Mouse (Mus musculus): ENCODE results near the gene Kank1.

Gene Kank1

DNA sequence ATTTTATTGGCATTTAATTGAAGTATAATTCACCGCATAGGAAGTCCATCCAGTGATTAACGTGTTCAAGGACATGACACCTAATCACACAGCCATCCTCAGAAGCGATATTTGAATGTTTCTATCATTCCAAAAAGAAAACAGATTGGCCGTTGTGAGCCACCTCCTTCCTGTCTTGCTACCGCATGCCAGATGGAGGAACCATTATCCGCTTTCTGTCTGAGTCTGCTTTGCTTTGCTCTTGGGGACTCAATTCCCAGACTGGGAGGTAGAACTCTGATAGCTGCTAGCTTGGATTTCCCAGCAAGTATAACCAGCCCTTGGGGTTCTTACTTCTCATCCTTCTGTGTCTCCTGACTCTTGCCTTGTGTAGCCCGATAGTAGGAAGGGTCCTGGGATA, 125.2 kb downstream of the Kank1 start:
- in situ Hi-C loops (cut with MboI, MseI): no loop called here

DNA sequence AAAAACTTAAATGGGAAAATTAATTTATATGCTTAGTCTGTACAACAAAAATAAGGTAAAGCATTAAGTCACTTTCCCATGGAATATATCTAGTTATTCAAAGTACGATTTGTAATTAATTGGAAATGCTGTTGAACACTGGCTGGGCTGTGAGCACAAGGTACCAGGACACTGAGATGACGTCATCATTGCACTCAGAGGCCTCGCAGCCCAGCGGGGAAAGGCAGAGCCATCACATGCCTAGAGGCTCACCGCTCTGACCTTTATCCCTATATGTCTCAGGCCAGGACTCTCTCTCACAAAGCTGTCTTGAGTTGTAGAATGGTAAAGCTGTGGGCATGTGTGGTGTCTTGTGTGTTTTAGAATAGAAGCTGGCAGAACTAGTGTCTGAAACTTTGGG, 128.9 kb downstream of the Kank1 start:
- in situ Hi-C loops (cut with MboI, MseI): no loop called here

GRCm38 (mm10) chr19:25366620-25367019, 129.8 kb downstream of the Kank1 start:
- in situ Hi-C loops (cut with MboI, MseI): no loop called here

GRCm38 (mm10) chr19:25370428-25370827, 133.7 kb downstream of the Kank1 start:
- in situ Hi-C loops (cut with MboI, MseI): no loop called here

GRCm38 (mm10) chr19:25372794-25373193, 136.0 kb downstream of the Kank1 start:
- in situ Hi-C loops (cut with MboI, MseI): no loop called here

DNA sequence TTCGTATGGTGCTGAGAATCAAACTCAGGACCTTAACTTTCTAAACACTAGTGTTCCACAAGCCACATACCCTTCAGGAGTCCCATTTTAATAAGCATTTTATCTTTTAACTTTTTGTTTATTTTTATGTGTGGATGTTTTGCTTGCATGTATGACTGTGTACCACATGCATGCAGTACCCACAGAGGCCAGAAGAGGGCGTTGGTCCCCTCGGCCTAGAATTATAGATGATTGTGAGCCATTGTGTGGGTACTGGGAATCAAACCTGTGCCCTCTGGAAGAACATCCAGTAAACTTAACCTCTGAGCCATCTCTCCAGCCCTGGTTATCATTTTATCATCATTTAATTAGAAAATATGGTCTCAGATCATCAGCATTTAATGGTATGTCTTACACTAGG, 136.8 kb downstream of the Kank1 start:
- in situ Hi-C loops (cut with MboI, MseI): no loop called here

GRCm38 (mm10) chr19:25374191-25374590, 137.4 kb downstream of the Kank1 start:
- in situ Hi-C loops (cut with MboI, MseI): no loop called here

GRCm38 (mm10) chr19:25374926-25375325, 138.2 kb downstream of the Kank1 start:
- in situ Hi-C loops (cut with MboI, MseI): no loop called here

- in situ Hi-C loops (cut with MboI, MseI): no loop called here
These were observed 140.1 kb downstream of the Kank1 start for GRCm38 (mm10) chr19:25376871-25377270.

DNA sequence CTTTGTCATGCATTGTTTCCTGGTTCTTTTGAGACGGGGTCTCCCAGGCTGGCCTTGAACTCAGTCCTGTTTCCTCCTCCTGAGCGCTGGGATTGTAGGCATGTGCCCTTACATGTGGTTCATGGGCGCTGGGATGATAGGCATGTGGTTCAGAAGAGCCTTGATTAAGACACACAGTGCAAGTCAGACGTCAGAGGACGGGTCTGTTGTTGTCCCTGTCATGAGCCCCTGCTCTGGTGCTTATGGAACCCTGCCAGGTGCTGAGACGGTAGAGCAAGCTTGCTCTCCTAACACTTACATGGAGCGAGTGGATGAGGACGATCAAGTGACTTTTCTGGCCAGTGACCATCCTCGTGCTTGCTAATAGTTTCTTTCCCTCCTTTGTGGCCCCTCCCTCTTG, 143.9 kb downstream of the Kank1 start:
- in situ Hi-C loops (cut with MboI, MseI): no loop called here

DNA sequence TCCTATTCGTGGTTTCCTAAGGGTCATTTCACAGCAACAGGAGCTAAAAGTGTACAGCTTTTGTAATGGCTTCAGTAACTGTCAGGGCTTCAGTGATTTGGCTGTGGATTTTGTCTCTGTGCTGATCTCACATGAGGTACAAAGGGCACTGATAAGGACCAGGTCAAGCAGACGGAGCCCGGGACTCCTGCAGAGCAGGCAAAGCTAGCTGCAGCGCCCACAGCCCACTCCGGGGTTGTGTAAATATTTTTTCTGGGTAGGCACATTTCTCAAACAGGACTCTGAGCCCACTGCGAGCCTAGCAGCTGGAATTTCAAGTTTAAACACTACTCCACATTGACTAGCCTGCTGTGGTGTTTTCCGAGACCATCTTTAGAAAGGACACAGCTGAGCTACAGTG, 145.2 kb downstream of the Kank1 start:
- in situ Hi-C loops (cut with MboI, MseI): no loop called here

- in situ Hi-C loops (cut with MboI, MseI): no loop called here
These were observed 145.7 kb downstream of the Kank1 start for GRCm38 (mm10) chr19:25382494-25382893.

GRCm38 (mm10) chr19:25383386-25384146, 146.8 kb downstream of the Kank1 start:
- in situ Hi-C loops (cut with MboI, MseI): no loop called here

- in situ Hi-C loops (cut with MboI, MseI): no loop called here
These were observed 149.2 kb downstream of the Kank1 start for GRCm38 (mm10) chr19:25385981-25386380.

DNA sequence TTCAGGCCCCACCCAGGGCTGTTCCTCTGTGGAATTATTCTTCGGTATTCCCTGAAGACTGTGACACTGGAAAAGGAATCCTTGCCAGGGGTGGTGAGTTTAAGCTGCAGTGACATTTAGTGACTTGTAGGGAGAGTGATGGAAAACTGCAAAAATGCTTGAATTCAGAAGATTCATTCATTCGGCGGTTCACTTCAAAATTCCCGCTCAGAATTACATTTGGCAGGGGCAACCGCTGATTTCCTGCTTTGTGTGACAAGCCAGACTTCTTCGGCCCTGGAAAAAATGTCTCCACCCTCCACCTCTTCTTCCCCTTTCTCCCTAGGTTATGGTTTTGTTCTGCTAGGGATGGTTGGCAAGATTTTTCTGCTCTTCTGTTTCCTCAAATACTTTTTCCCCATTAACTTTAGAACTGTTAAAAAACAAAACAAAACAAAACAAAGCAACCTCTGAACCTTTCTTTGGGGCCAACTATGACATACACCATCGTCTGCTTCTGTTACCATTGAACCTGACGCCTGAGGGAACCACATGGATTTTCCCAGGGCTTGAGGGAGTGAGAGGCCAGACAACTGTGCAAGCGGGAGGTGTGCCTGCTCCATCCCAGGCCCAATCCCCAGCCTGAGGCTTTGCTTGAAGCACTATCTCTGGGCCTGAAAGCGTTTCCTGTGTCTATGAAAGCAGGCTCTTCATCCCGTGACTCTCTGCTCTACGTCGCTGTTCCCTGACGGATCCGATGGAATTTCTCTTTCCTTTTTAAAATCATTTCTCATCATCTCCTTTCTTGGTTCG, 150.1 kb downstream of the Kank1 start:
- in situ Hi-C loops (cut with MboI, MseI): no loop called here

- in situ Hi-C loops (cut with MboI, MseI): no loop called here
These were observed 151.1 kb downstream of the Kank1 start for GRCm38 (mm10) chr19:25387902-25388301.

DNA sequence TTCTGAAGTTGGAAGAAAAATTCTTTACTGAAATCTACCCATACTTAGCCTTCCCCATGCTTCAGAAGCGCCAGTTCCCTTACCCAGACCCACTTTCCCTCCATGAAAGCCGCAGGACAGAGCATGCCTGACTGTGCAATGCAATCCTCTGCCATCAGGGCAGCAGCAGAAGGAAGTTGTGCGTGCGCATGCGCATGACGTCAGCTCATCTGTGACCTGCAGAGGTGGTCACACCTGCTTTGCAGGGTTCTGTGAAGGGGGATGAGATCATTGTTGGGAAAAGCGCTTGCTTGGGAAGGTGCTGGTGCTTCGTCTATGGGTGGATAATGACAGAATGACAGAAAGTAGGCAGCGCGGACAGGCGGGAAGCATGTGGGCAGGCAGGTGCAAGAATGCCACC, 155.4 kb downstream of the Kank1 start:
- in situ Hi-C loops (cut with MboI, MseI): no loop called here

GRCm38 (mm10) chr19:25395035-25395434, 158.3 kb downstream of the Kank1 start:
- in situ Hi-C loops (cut with MboI, MseI): no loop called here

DNA sequence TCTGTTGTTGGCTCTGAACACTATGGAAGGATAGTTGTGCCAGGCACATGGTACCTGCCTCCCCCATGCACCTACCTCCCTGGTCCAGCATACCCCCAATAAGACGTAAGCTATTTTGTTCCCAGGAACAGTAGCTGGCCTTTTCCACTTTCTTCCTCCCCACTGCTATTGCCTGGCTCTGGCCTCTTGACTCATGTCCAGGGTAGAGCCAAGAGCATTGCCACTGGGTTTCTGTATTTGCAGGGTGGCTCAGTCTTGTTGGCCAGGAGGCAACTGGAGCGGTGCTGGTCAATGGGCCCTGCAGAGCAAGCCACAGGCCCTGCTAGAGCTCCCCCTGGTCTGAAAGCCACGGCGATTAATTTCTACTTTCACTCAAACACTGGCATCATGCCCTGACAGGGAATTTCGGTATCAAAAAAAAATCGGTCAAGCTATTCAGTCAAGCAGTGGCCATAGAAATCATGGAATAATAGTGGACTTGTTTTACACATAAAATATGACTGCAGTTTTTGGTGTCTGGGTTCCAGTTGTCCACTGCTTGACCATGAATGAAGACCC, 160.0 kb downstream of the Kank1 start:
- in situ Hi-C loops (cut with MboI, MseI): no loop called here

- in situ Hi-C loops (cut with MboI, MseI): no loop called here
These were observed 162.9 kb downstream of the Kank1 start for GRCm38 (mm10) chr19:25399511-25400211.

GRCm38 (mm10) chr19:25400212-25400913, 163.6 kb downstream of the Kank1 start:
- in situ Hi-C loops (cut with MboI, MseI): no loop called here

DNA sequence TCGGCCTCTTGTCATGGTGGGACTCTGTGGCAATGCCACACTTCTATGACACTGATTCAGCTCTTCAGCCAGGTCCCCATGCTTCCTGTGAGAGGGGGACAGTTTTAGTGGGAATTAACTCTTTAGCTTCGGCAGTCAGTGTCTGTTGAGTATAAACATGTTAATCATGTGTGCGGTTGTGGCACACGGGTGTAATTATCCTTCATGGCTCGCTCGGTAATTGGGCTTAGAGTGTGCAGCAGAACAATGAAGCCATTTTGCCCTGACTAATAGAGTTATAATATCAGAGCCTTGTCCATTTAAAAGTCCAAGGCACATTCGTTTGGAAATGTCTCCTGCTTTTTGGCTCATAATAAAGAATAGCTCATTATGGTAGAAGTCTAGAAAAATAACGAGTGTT, 164.7 kb downstream of the Kank1 start:
- in situ Hi-C loops (cut with MboI, MseI): no loop called here

Data from T-helper 2 cell (primary cell).